Mouse (Mus musculus): Measurements from ENCODE around the gene Kdm4b.

DNA sequence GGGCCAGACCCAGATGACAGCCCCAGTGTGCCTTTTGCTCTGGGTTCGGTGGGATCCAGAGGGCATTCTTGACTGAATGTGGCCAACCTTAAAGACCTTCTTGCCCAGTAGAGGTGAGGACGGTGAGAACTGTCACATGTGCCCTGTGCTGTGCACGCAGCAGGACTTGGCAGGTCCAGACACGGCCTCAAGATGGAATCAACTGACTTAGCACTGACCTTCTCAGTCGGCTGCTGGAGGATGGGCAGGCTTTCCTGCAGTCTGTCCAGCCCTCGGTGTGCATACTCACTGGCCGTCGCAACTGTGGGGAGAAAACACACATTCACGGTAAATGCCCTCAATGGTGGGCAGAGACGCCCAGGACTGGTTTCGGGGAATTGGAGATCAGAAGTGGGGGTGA lies 39.9 kb upstream of the Kdm4b start:
- TF ChIP-seq CTCF (IDR thresholded peaks at IDR 0.05; ENCODE audit: control insufficient read depth, insufficient read depth, insufficient replicate concordance, low read depth, low read length) (no peak), POLR2A (IDR thresholded peaks at IDR 0.05; ENCODE audit: control insufficient read depth, low read depth, low read length) (no peak)
